Mouse (Mus musculus) C2C12 (cell line): ENCODE data around the gene Camk2n1.

Experiments used
- CEBPB ChIP-seq: IDR thresholded peaks from one replicate; pipeline ENCODE4 v1.6.1; 2011; ENCODE audit warnings: low read depth, mild to moderate bottlenecking, control low read depth, moderate library complexity
- CTCF ChIP-seq: IDR thresholded peaks from one replicate; pipeline ENCODE4 v1.5.1; 2011; ENCODE audit not compliant: control insufficient read depth, insufficient read depth, insufficient read length
- FOSL1 ChIP-seq: IDR thresholded peaks from one replicate; pipeline ENCODE4 v1.8.0; 2011; ENCODE audit warnings: mild to moderate bottlenecking, low read length; ENCODE audit not compliant: poor library complexity, insufficient read depth, severe bottlenecking
- MAX ChIP-seq: IDR thresholded peaks from one replicate; pipeline ENCODE4 v1.6.1; 2011; ENCODE audit warnings: mild to moderate bottlenecking, control low read depth
- MYOD1 ChIP-seq: IDR thresholded peaks from one replicate; pipeline ENCODE4 v1.6.1; 2011; ENCODE audit warnings: low read depth; ENCODE audit not compliant: control insufficient read depth, insufficient read length
- USF1 ChIP-seq: IDR thresholded peaks from one replicate; pipeline ENCODE4 v1.6.1; 2011; ENCODE audit warnings: low read depth, mild to moderate bottlenecking, control low read depth, moderate library complexity

DNA sequence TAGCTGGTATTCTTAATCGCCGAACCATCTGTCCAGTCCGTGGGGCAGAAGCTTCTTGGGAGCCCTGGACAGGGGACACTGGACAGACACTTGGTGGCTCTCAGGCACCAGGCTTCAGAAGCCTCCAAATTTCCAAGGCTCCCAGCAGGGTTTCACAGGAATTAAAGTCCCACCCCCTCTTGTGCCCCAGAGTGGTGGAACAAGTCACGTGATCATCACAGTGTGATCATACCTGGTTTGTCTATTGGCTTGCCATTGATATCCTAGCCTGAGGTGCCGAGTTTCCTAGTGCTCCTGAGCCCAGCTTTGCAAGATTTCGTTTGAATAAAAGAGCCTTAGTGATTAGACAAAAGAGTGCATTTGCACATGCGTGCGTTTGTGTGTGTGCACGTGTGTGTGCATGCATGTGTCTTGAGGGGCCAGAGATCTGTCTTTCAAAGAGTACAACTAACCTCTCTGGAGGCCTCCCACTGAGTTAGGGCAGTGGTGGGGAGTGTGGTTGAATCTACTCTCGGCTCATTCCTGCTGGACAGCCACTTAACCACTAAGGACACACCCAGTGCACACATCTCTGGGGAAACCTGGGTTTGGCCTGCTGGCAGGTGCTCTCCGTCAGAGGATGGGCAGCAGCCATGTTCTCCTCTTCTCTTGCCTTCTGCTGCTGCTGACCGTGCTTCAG, 4.3 kb upstream of the Camk2n1 start:
- TF ChIP-seq CTCF (no peak), MAX (no peak), MYOD1 (no peak), USF1 (no peak), CEBPB (no peak), FOSL1 (no peak)
